Mouse (Mus musculus): ENCODE measurements around the gene Ano6.

DNA sequence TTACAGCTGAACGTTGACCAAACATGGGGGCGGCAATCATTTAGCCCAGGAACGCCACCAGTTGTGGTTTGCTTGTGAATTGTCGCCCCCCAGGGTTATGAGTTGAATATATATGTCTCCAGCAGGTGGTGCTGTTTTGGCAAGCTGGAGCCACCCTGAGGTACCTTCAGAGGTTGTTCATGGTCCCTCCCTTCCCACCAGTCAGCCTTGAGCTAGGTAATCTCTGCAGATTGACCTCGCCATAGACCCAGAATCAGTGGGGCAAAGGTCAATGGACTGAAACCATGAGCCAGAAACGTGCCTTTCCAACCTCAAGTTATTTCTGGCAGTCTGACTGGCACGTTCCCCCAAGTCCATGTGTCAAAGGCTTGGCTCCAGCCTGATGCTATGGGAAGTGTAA is 22.8 kb upstream of the Ano6 start:
- no peak for TF ChIP-seq POLR2A (IDR thresholded peaks at IDR 0.05; ENCODE audit: control insufficient read depth, low read depth, low read length)
- TF ChIP-seq CTCF (IDR thresholded peaks at IDR 0.05; ENCODE audit: control insufficient read depth, insufficient read depth, insufficient replicate concordance, low read depth, low read length), result peak; percentile 51

Measured in testis, adult 2 months (tissue).